Mouse (Mus musculus) lung, adult 2 months (tissue): Measurements from ENCODE around the gene Epn3.

ENCODE experiments used
- CTCF ChIP-seq: fragments of 200-500 bp; IDR thresholded peaks from 2 replicates; pipeline ENCODE4 v1.5.1; 2011; ENCODE audit warnings: mild to moderate bottlenecking, low read length, control low read depth; ENCODE audit not compliant: insufficient read depth
- POLR2A ChIP-seq: fragments of 200-500 bp; IDR thresholded peaks from 2 replicates; pipeline ENCODE4 v1.6.1; 2011; ENCODE audit warnings: low read depth, mild to moderate bottlenecking, control low read depth, low read length, borderline replicate concordance; ENCODE audit errors: extremely low read depth

GRCm38 (mm10) chr11:94543344-94543743, 43.6 kb upstream of the Epn3 start:
- TF ChIP-seq CTCF (no peak), POLR2A (no peak)
